Mouse (Mus musculus): ENCODE data around the gene Mok. TPM values are rescaled to one million over a fixed set of nuclear protein-coding genes. Genes with fewer than 3 reads are reported as not detected.

Mok gene
- total RNA-seq, 1 experiment from 2014 or later, result 0.25 TPM

Other genes with a start within 250 kb of the Mok start
- gene Dync1h1, start 239.5 kb downstream of the Mok start, total RNA-seq (2017), result 112 and 117 TPM in 2 replicates
- gene 1700001K19Rik, start 158.3 kb downstream of the Mok start, total RNA-seq (2017), result not detected in 2 replicates
- 1,218 and 1,648 TPM in 2 replicates for gene Hsp90aa1, start 138.2 kb downstream of the Mok start, total RNA-seq (2017)
- 37.6 and 43.4 TPM in 2 replicates for gene Wdr20, start 103.0 kb downstream of the Mok start, total RNA-seq (2017)
- 8.2 and 10.3 TPM in 2 replicates for gene Zfp839, start 9.3 kb upstream of the Mok start, total RNA-seq (2017)
- gene Cinp, start 48.2 kb upstream of the Mok start, total RNA-seq (2017), result 53.8 and 73.5 TPM in 2 replicates
- gene Tecpr2, start 48.3 kb upstream of the Mok start, total RNA-seq (2017), result 3.8 and 6.1 TPM in 2 replicates
- 4.2 and 6.8 TPM in 2 replicates for gene Ankrd9, start 138.1 kb upstream of the Mok start, total RNA-seq (2017)
- 32.0 and 47.7 TPM in 2 replicates for gene Rcor1, start 198.4 kb upstream of the Mok start, total RNA-seq (2017)